Mouse (Mus musculus) left cerebral cortex, adult 18-20 months (tissue): ENCODE data around the gene Tm4sf5. TPM values are rescaled to one million over a fixed set of nuclear protein-coding genes. Genes with fewer than 3 reads are reported as not detected.

Experiments used
- DNase-seq, 2 experiments: peaks; one replicate each; pipeline ENCODE4 v3.0.0; 2021 to 2022; ENCODE audit warnings: low spot score in 2 of 2, mixed read lengths in 1 of 2
- total RNA-seq, 2 experiments: library from RNA; stranded (reverse); gene quantifications; 2 replicates each; pipeline ENCODE4 v1.2.3; 2021

Tm4sf5 gene
- total RNA-seq, 2 experiments from 2014 or later, result 0.37 TPM; not detected in 1

DNA sequence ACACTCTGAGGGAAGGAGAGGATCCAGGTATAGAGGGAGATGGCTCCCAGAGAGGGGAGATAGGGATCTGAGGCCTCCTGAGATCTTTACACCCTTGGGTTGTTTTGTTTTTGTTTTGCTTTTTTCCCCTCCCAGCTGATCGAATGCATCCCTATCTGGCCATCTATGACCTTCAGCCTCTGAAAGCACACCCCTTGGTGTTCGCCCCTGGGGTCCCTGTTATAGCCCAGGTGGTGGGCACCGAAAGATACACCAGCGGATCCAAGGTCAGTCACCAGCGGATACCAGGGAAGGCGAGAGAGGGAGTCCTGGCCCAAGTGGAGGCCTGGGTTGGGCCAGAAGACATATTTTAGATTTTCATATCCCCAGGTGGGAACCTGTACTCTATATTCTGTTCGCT is 35.9 kb downstream of the Tm4sf5 start:
- no peak for DNase-seq

- no peak for DNase-seq
These were observed 36.4 kb downstream of the Tm4sf5 start for GRCm38 (mm10) chr11:70541415-70541814.

GRCm38 (mm10) chr11:70544496-70544895 is 39.5 kb downstream of the Tm4sf5 start:
- no peak for DNase-seq

DNA sequence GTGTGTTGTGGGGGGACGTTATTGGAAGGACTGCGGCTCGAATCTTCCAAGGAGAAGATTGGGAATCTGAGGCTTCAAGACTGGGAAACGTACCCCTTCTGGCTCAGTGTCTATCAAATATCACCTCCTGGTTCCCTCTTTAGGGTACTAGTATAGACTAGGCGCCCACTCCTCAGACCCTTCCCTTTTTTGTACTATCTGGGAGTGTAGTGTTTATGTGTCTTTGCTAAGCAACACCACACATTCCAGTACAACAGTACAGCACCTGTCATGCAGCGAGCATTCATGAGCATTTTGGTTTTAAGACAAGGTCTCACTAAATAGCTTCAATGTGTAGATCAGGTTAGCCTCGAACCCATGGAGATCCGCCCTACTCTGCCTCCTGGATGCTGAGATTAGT is 46.5 kb downstream of the Tm4sf5 start:
- DNase-seq, result no peak

- no peak for DNase-seq
These were observed 48.9 kb downstream of the Tm4sf5 start for GRCm38 (mm10) chr11:70553940-70554339.

DNA sequence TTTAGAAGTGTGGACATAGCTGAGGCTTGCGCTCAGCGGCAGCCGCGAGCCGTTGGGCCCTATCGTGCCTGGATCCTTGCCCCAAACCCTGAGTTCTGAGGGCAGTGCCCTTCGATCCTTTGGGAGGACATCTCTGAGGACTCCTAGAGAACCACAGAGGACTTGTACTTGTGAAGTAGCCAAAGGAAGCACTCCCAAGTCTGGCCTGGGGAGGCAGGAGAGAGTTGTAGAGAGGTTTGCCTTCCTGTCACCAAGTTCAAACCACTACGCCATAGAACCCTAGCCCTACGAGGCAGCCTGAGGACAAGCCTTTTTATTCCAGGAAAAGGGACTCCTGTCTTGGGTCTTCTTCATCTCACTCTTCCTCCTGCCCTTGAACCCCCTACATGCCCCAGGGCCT is 52.5 kb downstream of the Tm4sf5 start:
- no peak for DNase-seq

Other genes starting within 250 kb of the Tm4sf5 start
- under 1 TPM; 0.44 to 0.47 TPM for gene Alox12, start 249.9 kb upstream of the Tm4sf5 start, total RNA-seq
- gene Alox12e, start 182.6 kb upstream of the Tm4sf5 start, total RNA-seq, result under 1 TPM; 0.19 to 0.40 TPM
- gene Alox15, start 153.2 kb upstream of the Tm4sf5 start, total RNA-seq, result not detected
- 10 to 100 TPM; 33.1 to 34.6 TPM for gene Pelp1, start 95.2 kb upstream of the Tm4sf5 start, total RNA-seq
- 10 to 100 TPM; 68.1 to 76.7 TPM for gene Arrb2, start 72.6 kb upstream of the Tm4sf5 start, total RNA-seq
- 10 to 100 TPM; 13.9 to 15.4 TPM for gene Med11, start 53.3 kb upstream of the Tm4sf5 start, total RNA-seq
- gene Zmynd15, start 45.8 kb upstream of the Tm4sf5 start, total RNA-seq, result 1 to 10 TPM in 1 of 2 experiments, under 1 TPM in 1; 0.23 to 1.4 TPM
- gene Cxcl16, start 45.3 kb upstream of the Tm4sf5 start, total RNA-seq, result 1 to 10 TPM in 1 of 2 experiments, under 1 TPM in 1; 0.42 to 1.4 TPM
- not detected for gene Vmo1, start 9.4 kb downstream of the Tm4sf5 start, total RNA-seq
- not detected for gene Gltpd2, start 14.0 kb downstream of the Tm4sf5 start, total RNA-seq
- 100 to 1,000 TPM; 184 to 189 TPM for gene Psmb6, start 20.1 kb downstream of the Tm4sf5 start, total RNA-seq
- gene Gm40193, start 27.7 kb downstream of the Tm4sf5 start, total RNA-seq, result not detected
- gene Pld2, start 34.8 kb downstream of the Tm4sf5 start, total RNA-seq, result 10 to 100 TPM; 13.3 to 15.8 TPM
- gene Mink1, start 57.6 kb downstream of the Tm4sf5 start, total RNA-seq, result 100 to 1,000 TPM; 396 to 435 TPM
- gene 4930544D05Rik, start 110.6 kb downstream of the Tm4sf5 start, total RNA-seq, result under 1 TPM in 1 of 2 experiments, not detected in 1; 0.65 TPM
- gene Chrne, start 114.0 kb downstream of the Tm4sf5 start, total RNA-seq, result under 1 TPM in 1 of 2 experiments, not detected in 1; 0.63 TPM
- gene Gp1ba, start 133.9 kb downstream of the Tm4sf5 start, total RNA-seq, result not detected
- 10 to 100 TPM; 86.4 to 90.1 TPM for gene Rnf167, start 142.0 kb downstream of the Tm4sf5 start, total RNA-seq
- gene Slc25a11, start 142.2 kb downstream of the Tm4sf5 start, total RNA-seq, result 100 to 1,000 TPM; 120 to 124 TPM
- 100 to 1,000 TPM; 224 to 231 TPM for gene Pfn1, start 149.4 kb downstream of the Tm4sf5 start, total RNA-seq
- 1 to 10 TPM; 7.3 to 8.8 TPM for gene Eno3, start 152.0 kb downstream of the Tm4sf5 start, total RNA-seq
- 10 to 100 TPM; 47.5 to 52.8 TPM for gene Spag7, start 164.2 kb downstream of the Tm4sf5 start, total RNA-seq
- gene Camta2, start 182.9 kb downstream of the Tm4sf5 start, total RNA-seq, result 100 to 1,000 TPM; 217 to 224 TPM
- gene Inca1, start 194.9 kb downstream of the Tm4sf5 start, total RNA-seq, result 1 to 10 TPM; 1.8 to 2.2 TPM
- 10 to 100 TPM; 54.8 to 57.7 TPM for gene Kif1c, start 195.3 kb downstream of the Tm4sf5 start, total RNA-seq